Mouse (Mus musculus): ENCODE measurements around the gene Katnal1.

- TF ChIP-seq CTCF (IDR thresholded peaks at IDR 0.05; ENCODE audit: control insufficient read depth, insufficient read depth, insufficient read length) (no peak), CEBPB (IDR thresholded peaks at IDR 0.05; ENCODE audit: low read depth) (no peak)
Observed at GRCm38 (mm10) chr5:148857522-148857921, 71.6 kb downstream of the Katnal1 start.
